Mouse (Mus musculus) embryonic stem cell, embryonic (primary cell): ENCODE measurements around the gene Astn2.

Experiments
- CTCF ChIA-PET, 4 experiments: fragments of 300-600 bp in 2 of 4; fragments of 350-600 bp in 2 of 4; sonication (Branson Sonifier 250); formaldehyde crosslinking; loops; one replicate each; lab custom pipeline; 2022; ENCODE audit warnings: inconsistent platforms in 2 of 4; lab: Charles Lee
- POLR2A ChIA-PET, 4 experiments: fragments of 300-600 bp in 2 of 4; fragments of 350-600 bp in 2 of 4; sonication (Branson Sonifier 250); formaldehyde crosslinking; loops; one replicate each; lab custom pipeline; 2022; ENCODE audit warnings: antibody characterized with exemption in 4 of 4, inconsistent platforms in 1 of 4; lab: Charles Lee

Gene Astn2

DNA sequence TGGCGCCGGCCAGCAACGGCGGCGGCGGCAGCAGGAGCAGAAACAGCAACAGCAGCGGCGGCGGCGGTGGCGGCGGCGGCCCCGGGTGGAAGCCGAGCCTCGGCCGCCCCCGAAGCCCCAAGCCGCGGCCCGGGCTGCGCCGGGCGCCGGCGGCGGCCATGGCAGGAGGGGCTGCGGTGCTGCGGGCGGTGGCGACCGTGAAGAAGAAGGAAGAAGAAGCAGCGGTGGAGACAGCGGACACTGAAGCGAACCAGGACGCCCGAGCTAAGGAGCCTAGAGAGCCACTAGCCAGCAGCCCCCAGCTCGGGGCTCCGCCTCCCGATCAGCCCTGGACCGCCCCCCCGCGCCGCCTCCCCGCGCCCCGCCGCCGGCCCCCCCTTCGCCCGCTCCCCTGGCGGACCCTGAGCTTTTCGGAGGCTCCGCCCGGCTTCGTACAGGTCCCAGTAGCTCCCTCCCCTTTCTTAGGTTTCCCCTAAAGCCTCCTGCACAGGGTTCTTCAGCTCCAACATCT lies at the start of gene Astn2:
TSS of gene Astn2 (minus strand) at position 411 of the 511 bp plus-strand sequence.
- CTCF ChIA-PET, result no interaction called here
- POLR2A ChIA-PET, result interaction anchor here in 1 of 4 experiments (0.6 to 1.2 kb wide), 2 partner anchors 10 to 21 kb away, joined by 3 read pairs; no protein-coding TSS in a partner anchor

DNA sequence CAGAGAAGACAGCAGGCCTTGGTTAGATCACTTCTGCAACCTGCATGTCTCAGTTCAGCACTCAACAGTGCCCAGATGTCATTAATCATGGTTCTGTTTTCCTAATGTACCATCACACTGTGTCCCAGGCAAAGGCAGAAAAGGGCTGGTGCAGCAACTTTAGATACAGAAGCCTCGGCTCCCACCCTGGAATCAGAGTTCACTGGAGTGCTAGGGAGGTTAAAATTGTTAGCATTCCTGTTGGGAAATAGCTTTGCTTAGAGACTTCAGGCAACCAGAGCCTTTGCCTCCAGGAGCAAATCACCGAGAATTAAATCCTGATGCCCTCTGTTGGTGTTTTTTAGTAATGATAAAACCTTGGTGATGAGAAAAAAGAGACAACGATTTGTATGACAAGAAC lies 45.7 kb upstream of the Astn2 start:
- POLR2A ChIA-PET, result no interaction called here
- CTCF ChIA-PET, result no interaction called here

DNA sequence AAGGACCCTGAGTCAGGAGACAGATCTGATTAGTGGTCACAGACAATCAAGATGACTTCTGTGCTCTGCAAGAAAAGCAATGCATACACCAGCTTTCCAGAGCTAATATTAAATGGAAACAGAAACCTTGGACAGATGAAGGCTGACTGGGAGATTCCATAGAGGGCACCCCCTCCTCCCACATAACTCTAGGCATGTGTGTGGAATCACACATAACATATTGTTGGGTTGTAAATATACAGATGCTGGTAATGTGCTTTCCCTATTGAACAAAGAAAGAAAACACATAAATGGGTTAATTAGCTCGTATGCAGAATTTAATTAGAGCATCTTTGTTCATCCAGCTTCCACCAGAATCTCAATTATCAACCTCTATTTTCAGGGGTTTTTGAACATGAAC lies 26.8 kb upstream of the Astn2 start:
- POLR2A ChIA-PET, result no interaction called here
- CTCF ChIA-PET, result interaction anchor here in 1 of 4 experiments (0.6 kb wide), 1 partner anchor 458 kb away, joined by 3 read pairs; no protein-coding TSS in a partner anchor

DNA sequence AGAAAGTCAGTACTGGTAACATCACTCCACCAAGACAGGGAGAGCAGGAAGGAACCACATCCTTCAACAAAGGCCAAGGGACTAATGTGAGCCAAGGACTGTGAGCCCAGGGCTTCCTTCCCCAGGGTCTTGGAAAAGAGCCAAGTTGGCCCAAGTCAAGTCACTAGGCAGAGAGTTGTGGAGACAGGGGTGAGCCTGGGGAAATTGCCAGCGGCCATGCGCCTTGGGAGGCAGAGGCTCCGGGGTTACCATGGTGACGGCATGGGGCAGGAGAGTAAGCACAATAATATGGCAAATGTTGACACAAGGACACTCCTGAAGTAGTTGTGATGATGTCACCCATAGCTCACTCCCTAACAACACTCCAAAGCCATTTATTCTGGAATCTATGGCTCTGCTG lies 21.4 kb upstream of the Astn2 start:
- POLR2A ChIA-PET, result no interaction called here
- CTCF ChIA-PET, result no interaction called here

DNA sequence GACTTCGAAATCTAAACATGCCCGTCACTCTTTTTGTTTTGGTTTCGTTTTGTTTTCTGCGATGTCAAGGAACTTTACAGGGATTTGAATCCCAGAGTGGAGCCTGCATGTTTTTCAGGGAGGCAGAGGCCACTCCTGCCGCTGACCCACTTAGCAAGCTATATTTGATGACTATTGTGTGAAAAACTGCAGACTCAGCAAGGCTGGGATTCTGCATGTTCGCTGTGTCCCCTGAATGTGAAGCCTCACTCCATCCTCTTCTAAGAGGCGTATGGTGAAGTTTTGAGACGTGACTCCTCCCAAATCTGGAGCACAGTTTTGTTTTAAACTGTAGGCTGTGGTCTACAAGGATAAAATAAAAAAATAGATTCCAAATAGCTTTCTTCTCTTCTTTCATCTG lies 10.4 kb upstream of the Astn2 start:
- POLR2A ChIA-PET, result interaction anchor here in 1 of 4 experiments (1.0 kb wide), 1 partner anchor 11 kb away, joined by 3 read pairs; the partner anchor contains the start of gene Astn2
- CTCF ChIA-PET, result no interaction called here

DNA sequence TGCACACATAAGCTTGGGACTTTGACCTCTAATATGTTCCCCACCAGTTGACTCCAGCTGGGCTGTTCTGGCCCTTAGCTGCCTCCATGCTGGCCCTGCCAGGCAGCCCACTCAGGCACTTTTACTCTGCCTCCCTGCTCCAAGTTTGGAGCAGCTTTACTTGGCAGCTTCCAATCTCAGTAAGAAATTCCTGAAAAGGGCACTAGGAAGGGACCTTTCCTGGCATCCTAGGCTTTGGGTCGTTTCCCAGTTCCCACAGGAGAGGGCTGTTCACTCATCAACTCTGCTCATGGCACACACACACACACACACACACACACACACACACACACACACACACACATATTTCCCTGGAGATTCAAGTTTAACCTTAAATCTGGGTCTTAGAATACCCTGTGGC lies 675 bp upstream of the Astn2 start:
- ChIA-PET POLR2A (no interaction called here), CTCF (no interaction called here)

DNA sequence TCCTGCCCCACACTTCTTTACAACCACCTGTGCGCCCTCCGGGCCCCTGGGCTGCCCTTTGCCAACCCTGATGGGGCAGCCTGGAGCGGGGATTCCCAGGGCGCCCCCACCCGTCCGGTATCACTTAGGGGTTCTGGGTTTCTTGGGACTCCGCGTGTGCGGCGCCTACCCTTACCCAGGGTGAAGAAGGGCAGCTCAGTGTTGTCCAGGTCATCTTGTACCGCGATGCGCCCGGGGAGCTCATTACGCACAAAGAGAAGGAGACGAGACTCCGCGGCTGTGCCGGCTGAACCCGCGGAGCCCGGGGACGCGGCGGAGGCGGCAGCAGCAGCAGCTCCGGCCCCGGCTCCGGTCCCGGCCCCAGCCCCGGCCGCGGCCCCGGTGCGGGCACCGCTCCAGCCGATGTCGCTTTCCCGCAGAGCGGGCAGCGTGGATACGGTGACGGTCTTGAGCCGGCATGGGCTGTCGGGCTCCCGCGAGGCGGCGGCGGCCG lies 657 bp downstream of the Astn2 start:
- ChIA-PET CTCF (no interaction called here), POLR2A (interaction anchor here in 1 of 4 experiments (1.2 kb wide), 1 partner anchor 10 kb away, joined by 3 read pairs; no protein-coding TSS in a partner anchor)

DNA sequence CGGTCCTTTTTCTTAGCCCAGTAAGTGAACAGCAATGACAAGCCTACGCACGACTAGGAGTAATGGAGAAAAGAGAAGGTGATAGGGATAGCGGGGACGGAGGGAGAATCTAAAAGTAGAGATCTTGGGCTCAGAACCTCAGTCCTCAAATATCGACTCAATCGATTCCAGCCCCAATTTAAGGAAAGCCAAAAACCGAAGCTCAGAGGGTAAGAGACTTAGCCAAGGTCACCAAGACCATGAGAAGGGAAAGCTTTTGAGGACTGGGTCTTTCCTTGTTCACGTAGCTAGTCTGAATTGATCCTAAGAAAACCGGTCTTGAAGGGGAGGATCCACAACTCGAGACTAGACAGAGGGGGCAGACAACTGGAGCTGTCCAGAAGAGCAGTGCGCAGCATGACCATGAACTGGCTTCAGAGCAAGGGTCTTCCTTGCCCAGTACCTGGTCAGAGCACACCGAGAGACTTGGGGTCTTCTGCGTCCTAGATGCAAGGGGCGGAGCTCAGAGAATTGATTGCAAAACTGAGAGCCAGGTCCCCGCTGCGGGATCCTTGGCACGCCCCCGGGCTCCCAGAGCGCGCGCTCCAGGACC lies 1.2 kb downstream of the Astn2 start:
- ChIA-PET POLR2A (interaction anchor here in 1 of 4 experiments (1.2 kb wide), 1 partner anchor 11 kb away, joined by 3 read pairs; no protein-coding TSS in a partner anchor), CTCF (no interaction called here)

DNA sequence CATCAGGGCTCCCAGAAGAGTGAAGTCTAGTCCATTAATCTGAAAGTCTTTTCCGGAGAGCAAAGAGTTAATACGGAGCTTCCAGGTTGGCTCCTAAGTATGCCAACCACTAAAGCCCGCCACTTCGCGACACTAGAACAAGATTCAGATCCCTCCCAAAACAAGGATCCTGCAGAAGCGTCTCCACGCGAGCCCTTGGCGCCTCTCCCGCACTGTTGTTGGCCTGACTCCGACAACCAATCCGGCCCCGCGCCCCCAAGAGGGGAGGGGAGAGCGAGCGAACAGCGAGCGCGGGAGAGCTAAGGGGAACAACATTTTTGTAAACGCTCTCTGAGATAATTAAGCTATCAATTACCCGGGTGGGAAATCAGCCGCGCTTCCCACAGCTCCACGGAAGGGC lies 1.8 kb downstream of the Astn2 start:
- POLR2A ChIA-PET, result interaction anchor here in 1 of 4 experiments (0.7 kb wide), 1 partner anchor 72 kb away, joined by 3 read pairs; no protein-coding TSS in a partner anchor
- CTCF ChIA-PET, result no interaction called here

DNA sequence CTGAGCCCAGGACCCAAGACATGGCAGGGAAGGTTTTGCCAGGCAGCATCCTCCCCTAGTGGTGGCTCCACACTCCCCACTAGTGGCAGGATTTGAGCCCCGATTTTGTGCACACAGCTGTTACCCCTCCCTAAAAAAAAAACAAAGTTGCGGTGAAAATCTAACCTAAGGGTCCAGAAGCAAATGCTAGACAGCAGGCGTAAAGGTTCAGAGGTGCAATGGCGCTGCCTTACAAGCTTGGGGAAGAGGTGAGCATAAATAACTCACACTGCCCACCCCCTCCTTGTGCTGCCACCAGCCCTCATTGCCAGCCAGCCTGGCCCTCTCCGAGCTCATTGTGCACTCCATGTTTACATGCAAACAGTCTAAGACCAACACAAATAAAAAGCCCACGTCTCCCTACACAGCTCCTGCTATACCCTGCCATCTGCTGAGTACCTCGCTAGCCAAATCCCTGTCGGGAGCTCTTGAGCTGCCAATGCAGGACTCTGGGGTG lies 3.2 kb downstream of the Astn2 start:
- ChIA-PET CTCF (interaction anchor here in 1 of 4 experiments (0.5 to 0.6 kb wide), 3 partner anchors 8 to 430 kb away, joined by 3 to 6 read pairs (median 5); no protein-coding TSS in a partner anchor), POLR2A (no interaction called here)

DNA sequence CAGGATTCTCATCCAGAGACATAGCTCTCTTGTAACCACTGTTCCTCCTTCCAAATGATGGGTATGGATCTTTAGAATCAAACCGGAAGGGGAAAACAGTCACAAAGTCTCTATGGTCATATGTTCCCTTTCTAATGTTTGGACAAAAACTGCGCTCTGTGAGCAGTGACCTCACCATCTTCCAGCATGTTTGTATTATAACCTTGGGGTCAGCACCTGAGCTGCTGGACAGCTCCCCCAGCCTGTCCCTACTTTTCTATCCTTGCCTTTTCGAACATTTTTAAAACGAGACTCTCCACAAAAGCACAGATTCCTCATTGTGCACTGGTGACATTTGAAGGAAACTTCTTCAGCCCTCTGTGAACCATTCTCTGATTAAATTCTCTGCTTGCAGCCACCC lies 5.3 kb downstream of the Astn2 start:
- CTCF ChIA-PET, result interaction anchor here in 1 of 4 experiments (0.6 kb wide), 1 partner anchor 355 kb away, joined by 4 read pairs; no protein-coding TSS in a partner anchor
- POLR2A ChIA-PET, result no interaction called here

DNA sequence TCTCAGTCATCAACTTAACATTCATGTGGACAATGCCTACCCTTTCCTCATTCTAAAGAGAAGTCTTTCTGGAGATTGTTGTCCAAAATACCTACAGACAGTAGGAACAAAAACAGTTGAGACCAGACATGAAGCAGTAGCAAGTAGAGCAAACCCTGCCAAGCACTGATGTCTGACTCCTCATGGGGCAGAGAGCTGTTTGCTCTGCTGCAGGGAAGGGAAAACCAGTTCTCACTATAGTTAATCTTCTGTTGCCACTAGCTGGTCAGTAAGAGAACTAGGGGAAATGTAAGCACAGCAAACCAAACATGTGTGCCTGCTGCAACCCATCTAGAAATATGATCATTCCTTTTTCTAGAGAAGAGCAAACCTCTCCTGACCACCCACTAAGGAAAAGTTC lies 7.2 kb downstream of the Astn2 start:
- POLR2A ChIA-PET, result no interaction called here

DNA sequence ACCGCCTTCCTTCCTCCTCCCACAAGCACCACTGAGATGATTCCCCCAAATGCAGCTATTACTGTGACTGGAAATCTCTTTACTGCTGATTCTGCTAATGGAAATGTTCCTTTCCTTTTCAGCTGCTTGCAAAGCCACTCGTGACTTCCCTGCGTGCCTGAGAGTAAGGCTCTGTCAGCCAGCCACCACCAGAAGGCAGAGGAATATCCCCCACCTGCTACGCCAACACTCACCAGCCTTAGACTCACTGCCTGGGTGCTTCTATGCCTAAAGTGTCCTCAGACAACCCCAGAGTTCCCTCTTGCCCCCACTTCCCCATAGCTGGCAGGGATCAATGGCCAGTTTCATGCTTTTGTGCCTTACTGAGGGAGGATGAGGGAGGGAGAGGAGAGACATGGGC lies 11.1 kb downstream of the Astn2 start:
- POLR2A ChIA-PET, result no interaction called here
- CTCF ChIA-PET, result interaction anchor here in 1 of 4 experiments (0.8 kb wide), 1 partner anchor 8 kb away, joined by 6 read pairs; no protein-coding TSS in a partner anchor

More for the DNA sequence above, 7.2 kb downstream of the Astn2 start:
- CTCF ChIA-PET, result no interaction called here

DNA sequence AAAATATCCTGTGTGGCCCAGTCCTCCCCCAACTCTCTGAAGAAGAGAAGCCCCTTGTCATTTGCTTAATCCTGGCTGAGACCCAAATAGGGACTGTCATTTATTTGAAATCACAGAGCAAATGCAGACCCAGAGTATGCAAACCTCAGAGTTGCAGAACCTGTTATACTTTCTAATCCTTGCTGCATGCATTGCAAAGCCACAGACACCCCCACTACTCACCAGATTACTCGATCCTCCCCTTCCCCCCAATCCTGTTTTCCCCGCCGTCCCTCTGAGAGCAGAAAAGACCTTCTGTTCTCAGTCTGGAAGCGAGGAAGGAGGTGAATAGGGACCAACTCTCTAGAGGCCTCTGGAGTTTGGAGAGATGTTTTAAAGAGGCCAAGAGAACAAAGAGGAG lies 13.9 kb downstream of the Astn2 start:
- POLR2A ChIA-PET, result interaction anchor here in 1 of 4 experiments (0.6 kb wide), 1 partner anchor 506 kb away, joined by 4 read pairs; no protein-coding TSS in a partner anchor
- CTCF ChIA-PET, result no interaction called here

DNA sequence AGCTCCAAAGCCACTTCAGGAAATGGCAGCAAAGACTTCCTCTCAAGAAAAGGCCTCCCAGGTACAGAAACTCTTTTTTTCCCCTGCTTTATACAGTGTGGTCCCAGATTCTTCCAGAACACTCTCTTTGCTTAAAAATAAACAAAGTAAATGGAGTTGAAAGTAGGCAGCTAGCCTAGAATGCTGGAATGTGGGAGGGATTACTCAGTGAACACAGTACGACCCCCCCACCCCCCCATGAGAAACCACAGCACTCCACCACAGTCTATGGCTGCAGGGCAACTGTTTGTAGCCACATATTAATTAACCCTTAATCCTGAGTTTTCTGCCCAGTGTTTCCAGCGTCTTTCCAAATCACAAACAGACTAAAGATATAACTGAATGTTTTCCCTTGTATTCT lies 25.8 kb downstream of the Astn2 start:
- POLR2A ChIA-PET, result no interaction called here
- CTCF ChIA-PET, result no interaction called here

DNA sequence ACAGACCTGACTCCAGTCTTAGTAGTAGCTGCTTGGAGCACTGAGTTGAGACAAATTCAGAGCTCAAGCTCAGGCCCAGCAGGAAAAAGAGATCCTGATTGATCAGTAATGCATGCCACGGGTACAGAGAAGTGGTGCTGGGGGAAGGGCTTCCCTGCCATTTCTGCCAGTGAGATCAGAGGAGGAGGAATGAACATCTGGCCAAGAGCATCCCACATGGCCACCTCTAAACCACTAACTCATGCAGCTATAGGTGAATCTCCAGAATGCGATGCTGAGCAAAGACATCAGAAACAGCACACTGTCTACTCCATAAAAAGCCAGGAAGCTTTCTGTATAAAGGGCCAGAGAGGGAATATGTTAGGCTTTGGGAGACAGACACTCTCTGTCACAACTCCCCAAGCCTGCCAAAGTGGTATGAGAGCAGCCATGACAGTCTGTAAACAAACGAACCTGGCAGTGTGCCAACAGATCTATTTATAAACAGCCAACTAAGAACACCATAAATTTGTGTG lies 33.8 kb downstream of the Astn2 start:
- ChIA-PET CTCF (no interaction called here), POLR2A (interaction anchor here in 1 of 4 experiments (0.6 kb wide), 1 partner anchor 584 kb away, joined by 4 read pairs; no protein-coding TSS in a partner anchor)

DNA sequence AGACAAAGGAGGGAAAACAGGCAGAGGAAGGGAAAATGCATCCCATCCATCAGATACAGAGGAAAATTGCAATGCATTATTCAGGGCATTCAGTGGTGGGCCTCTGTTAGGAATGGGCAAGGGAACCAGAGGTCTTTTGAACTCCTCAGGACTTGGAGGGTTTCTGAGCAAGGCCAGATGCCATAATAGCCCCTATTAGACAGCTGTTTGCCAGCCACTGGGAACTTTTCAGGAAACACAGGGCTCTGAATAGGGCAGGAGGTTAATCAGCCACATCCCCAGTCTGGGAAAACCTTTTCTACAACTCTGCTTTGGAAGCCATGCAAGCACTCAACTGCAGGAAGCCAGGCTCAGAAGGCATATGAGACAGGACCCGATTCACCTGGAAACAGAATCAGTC lies 38.9 kb downstream of the Astn2 start:
- ChIA-PET CTCF (no interaction called here), POLR2A (no interaction called here)

DNA sequence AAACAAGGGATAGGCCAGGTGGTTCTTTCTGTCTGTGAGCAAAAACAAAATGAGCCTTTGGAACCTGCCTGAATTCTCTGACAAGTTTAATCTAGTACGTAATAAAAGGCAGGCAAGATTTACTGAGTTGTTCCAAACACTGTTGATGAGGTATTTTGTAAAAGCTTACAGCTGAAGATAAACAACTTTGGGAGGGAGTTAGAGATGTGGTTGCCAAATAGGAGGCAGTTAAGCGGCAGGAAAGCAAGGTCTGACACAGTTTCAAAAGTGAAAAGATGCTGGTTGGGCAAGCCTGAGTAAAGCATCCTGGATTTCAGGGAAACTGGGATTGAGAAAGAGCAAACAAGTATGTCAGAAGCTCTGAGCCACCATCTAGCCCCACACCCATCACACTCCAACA lies 59.8 kb downstream of the Astn2 start:
- POLR2A ChIA-PET, result no interaction called here
- CTCF ChIA-PET, result no interaction called here

DNA sequence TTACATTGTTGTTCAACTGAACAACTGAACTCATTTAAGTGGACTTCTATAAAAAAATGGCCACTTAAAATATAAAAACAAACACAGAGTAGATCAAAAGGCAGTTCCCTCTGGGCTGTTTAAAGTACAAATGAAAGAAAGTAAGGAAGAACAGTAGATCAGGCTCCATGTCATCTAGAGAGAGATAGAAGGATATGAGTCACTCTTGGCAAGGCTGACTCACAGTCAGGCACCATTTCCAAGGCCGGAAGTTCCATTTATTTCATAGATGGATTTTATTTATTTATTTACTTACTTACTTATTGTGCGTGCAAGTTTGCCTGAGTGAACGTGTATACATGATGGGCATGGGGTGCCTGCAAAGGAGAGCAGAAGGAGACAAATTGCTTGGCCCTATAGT lies 67.0 kb downstream of the Astn2 start:
- ChIA-PET CTCF (no interaction called here), POLR2A (no interaction called here)
